Mouse (Mus musculus) liver, embryonic 14.5 days (tissue): Measurements from ENCODE around the gene Plekha7. TPM values are rescaled to one million over a fixed set of nuclear protein-coding genes. Genes with fewer than 3 reads are reported as not detected.

Experiments used
- ATAC-seq: fragments of 200-750 bp; cut with Nextera tagmentation; 2 replicates; pipeline ENCODE4 v1.8.0; 2017; ENCODE audit warnings: moderate number of reproducible peaks, mild to moderate bottlenecking, moderate library complexity; ENCODE audit not compliant: insufficient read depth
- DNase-seq, 3 experiments: peaks; one replicate each; pipeline ENCODE4 v3.0.0-alpha.2; 2012 to 2013; ENCODE audit warnings: low read depth in 3 of 3, low spot score in 3 of 3
- H3K27ac ChIP-seq: fragments of 300-500 bp; sonication (generic); 2 replicates; pipeline ENCODE4 v1.5.1; 2014; ENCODE audit warnings: moderate library complexity, mild to moderate bottlenecking, control low read depth, inconsistent platforms
- H3K27me3 ChIP-seq: fragments of 300-500 bp; sonication (generic); 2 replicates; pipeline ENCODE4 v1.6.1; 2014; ENCODE audit warnings: mild to moderate bottlenecking, low read length, moderate library complexity; ENCODE audit not compliant: control insufficient read depth, insufficient read depth
- H3K36me3 ChIP-seq: fragments of 300-500 bp; sonication (generic); replicated peaks from 2 replicates; pipeline ENCODE4 v1.6.1; 2014; ENCODE audit warnings: low read depth; ENCODE audit not compliant: control insufficient read depth, insufficient read depth
- H3K4me1 ChIP-seq, 2 experiments: fragments of 200-500 bp in 1 of 2; fragments of 300-500 bp in 1 of 2; sonication (generic) in 1 of 2; replicated peaks; 2 replicates each; pipeline ENCODE4 v1.6.1; 2012 to 2014; ENCODE audit warnings: antibody characterized with exemption in 1 of 2, inconsistent platforms in 1 of 2, low read length in 1 of 2; ENCODE audit not compliant: control insufficient read depth in 2 of 2, insufficient read depth in 2 of 2
- H3K4me2 ChIP-seq: fragments of 300-500 bp; sonication (generic); 2 replicates; pipeline ENCODE4 v1.6.1; 2014; ENCODE audit warnings: low read depth, mild to moderate bottlenecking, control low read depth, moderate library complexity
- H3K4me3 ChIP-seq, 2 experiments: fragments of 200-500 bp in 1 of 2; fragments of 300-500 bp in 1 of 2; sonication (generic) in 1 of 2; 2 replicates each; pipeline ENCODE4 v1.5.1; 2012 to 2014; ENCODE audit warnings: low read depth in 2 of 2, low read length in 2 of 2, mild to moderate bottlenecking in 2 of 2, control low read depth in 1 of 2, inconsistent platforms in 1 of 2, moderate library complexity in 1 of 2; ENCODE audit not compliant: insufficient read depth in 1 of 2
- H3K9ac ChIP-seq: fragments of 300-500 bp; sonication (generic); replicated peaks from 2 replicates; pipeline ENCODE4 v1.6.1; 2014; ENCODE audit warnings: mild to moderate bottlenecking, control low read depth, moderate library complexity
- H3K9me3 ChIP-seq: fragments of 300-500 bp; sonication (generic); 2 replicates; pipeline ENCODE4 v1.6.1; 2016; ENCODE audit warnings: low read length, mixed read lengths; ENCODE audit not compliant: control insufficient read depth
- CTCF ChIP-seq: IDR thresholded peaks from 2 replicates; pipeline ENCODE4 v1.5.1; 2016; ENCODE audit warnings: antibody characterized with exemption, low read depth, control low read depth
- EP300 ChIP-seq: IDR thresholded peaks from 2 replicates; pipeline ENCODE4 v1.6.1; 2016; ENCODE audit warnings: antibody characterized with exemption, low read depth
- WGBS: fragments of 180-500 bp; shearing (Covaris S2); extraction: QIAGEN DNeasy Blood & Tissue Kit; methylation state at CpG from one replicate; pipeline ENCODE4 v1.1.7; 2014; ENCODE audit not compliant: insufficient replicate concordance; 5-methylcytosine and 5-hydroxymethylcytosine counted together
- polyA plus RNA-seq, 2 experiments: library from polyadenylated mRNA; depleted of rRNA in 1 of 2; stranded (reverse) in 1 of 2; unstranded in 1 of 2; fragments of >200 nt; fragmentation: Nextera tagmentation in 1 of 2; extraction: Ambion mirVana in 1 of 2; gene quantifications; 2 replicates each; pipeline versions ENCODE4 v1.2.1 to v1.2.3; 2012 to 2014

Gene Plekha7
- polyA plus RNA-seq, 2 experiments: 1.5 to 2.1 TPM

- ATAC-seq (no peak), DNase-seq (no peak)
- Histone ChIP-seq H3K4me3 (no peak overlapping the region), H3K27me3 (no peaks in the 10 kb centered on the region), H3K27ac (no peak overlapping the region), H3K9ac (no peak overlapping the region), H3K9me3 (no peaks in the 10 kb centered on the region), H3K4me2 (no peak overlapping the region), H3K36me3 (no peaks in the 10 kb centered on the region), H3K4me1 (no peaks in the 10 kb centered on the region)
- TF ChIP-seq CTCF: no peak
- TF ChIP-seq EP300: no peak
- WGBS: 71% methylated on average over 12 of the region's 12 CpGs
Observed at GRCm38 (mm10) chr7:116164232-116164631, 143.9 kb downstream of the Plekha7 start.

GRCm38 (mm10) chr7:116161544-116161943 lies 146.6 kb downstream of the Plekha7 start:
- DNase-seq: peak in 2 of 3 experiments; percentile 12 to 16
- Histone ChIP-seq H3K27me3 (no peaks in the 10 kb centered on the region), H3K27ac (no peak overlapping the region), H3K9ac (no peak overlapping the region), H3K9me3 (no peaks in the 10 kb centered on the region), H3K4me3 (no peak overlapping the region), H3K4me1 (no peaks in the 10 kb centered on the region), H3K4me2 (no peak overlapping the region), H3K36me3 (no peaks in the 10 kb centered on the region)
- no peak for ATAC-seq
- WGBS: 19% methylated on average over 5 of the region's 5 CpGs
- TF ChIP-seq CTCF (peak; percentile 87), EP300 (no peak)

GRCm38 (mm10) chr7:116156894-116157143 lies 151.4 kb downstream of the Plekha7 start:
- TF ChIP-seq CTCF (no peak), EP300 (no peak)
- H3K27ac ChIP-seq: no peak overlapping the region
- H3K9ac ChIP-seq: no peak overlapping the region
- no peak for ATAC-seq
- no peak overlapping the region for H3K4me3 ChIP-seq
- no peaks in the 10 kb centered on the region for H3K27me3 ChIP-seq
- DNase-seq: no peak
- H3K4me2 ChIP-seq: no peak overlapping the region
- no peaks in the 10 kb centered on the region for H3K9me3 ChIP-seq
- no peaks in the 10 kb centered on the region for H3K36me3 ChIP-seq
- WGBS: 75% methylated on average over 14 of the region's 14 CpGs
- no peaks in the 10 kb centered on the region for H3K4me1 ChIP-seq

- Histone ChIP-seq H3K4me2 (no peak overlapping the region), H3K27me3 (no peaks in the 10 kb centered on the region), H3K4me1 (no peaks in the 10 kb centered on the region), H3K9me3 (no peaks in the 10 kb centered on the region), H3K36me3 (no peaks in the 10 kb centered on the region), H3K9ac (no peak overlapping the region), H3K4me3 (no peak overlapping the region), H3K27ac (no peak overlapping the region)
- 52% methylated on average over 17 of the region's 17 CpGs for WGBS
- ATAC-seq (no peak), DNase-seq (no peak)
- TF ChIP-seq EP300 (no peak), CTCF (peak; percentile 29; the same call in 1 of the 2 replicates)
Observed at GRCm38 (mm10) chr7:116156072-116156893, 151.9 kb downstream of the Plekha7 start.

GRCm38 (mm10) chr7:116153781-116154368 lies 154.3 kb downstream of the Plekha7 start:
- ATAC-seq (no peak), DNase-seq (no peak)
- 10% methylated on average over 2 of the region's 2 CpGs for WGBS
- no peaks in the 10 kb centered on the region for H3K9me3 ChIP-seq
- no peak overlapping the region for H3K9ac ChIP-seq
- H3K27me3 ChIP-seq: no peaks in the 10 kb centered on the region
- H3K4me2 ChIP-seq: no peak overlapping the region
- H3K36me3 ChIP-seq: no peaks in the 10 kb centered on the region
- H3K4me1 ChIP-seq: no peaks in the 10 kb centered on the region
- TF ChIP-seq EP300 (no peak), CTCF (no peak)
- H3K4me3 ChIP-seq: no peak overlapping the region
- no peak overlapping the region for H3K27ac ChIP-seq
